Mouse (Mus musculus): ENCODE data around the gene Prg2.

Prg2 gene

GRCm38 (mm10) chr2:84962906-84963507 is 17.3 kb upstream of the Prg2 start:
- DNase-seq: no peak

GRCm38 (mm10) chr2:84964111-84964801 is 16.0 kb upstream of the Prg2 start:
- no peak for DNase-seq

GRCm38 (mm10) chr2:84967318-84967991 is 12.8 kb upstream of the Prg2 start:
- DNase-seq: no peak

GRCm38 (mm10) chr2:84975580-84975979 is 4.7 kb upstream of the Prg2 start:
- DNase-seq: no peak

GRCm38 (mm10) chr2:84987930-84988329 is 7.7 kb downstream of the Prg2 start, which contains the start of gene Prg3:
Gene Prg3, plus strand, starts transcription at chr2:84988215.
- no peak for DNase-seq

- DNase-seq: no peak
Observed at GRCm38 (mm10) chr2:84996376-84996775, 16.1 kb downstream of the Prg2 start.

- DNase-seq: peak; percentile 10
Observed at GRCm38 (mm10) chr2:84999486-85000181, 19.4 kb downstream of the Prg2 start.

GRCm38 (mm10) chr2:85001497-85001896 is 21.2 kb downstream of the Prg2 start:
- DNase-seq: peak; percentile 24

- no peak for DNase-seq
Observed at GRCm38 (mm10) chr2:85002575-85002974, 22.3 kb downstream of the Prg2 start.

GRCm38 (mm10) chr2:85004341-85004740 is 24.1 kb downstream of the Prg2 start:
- DNase-seq: no peak

GRCm38 (mm10) chr2:85006600-85006999 is 26.3 kb downstream of the Prg2 start:
- DNase-seq: no peak

GRCm38 (mm10) chr2:85007729-85008128 is 27.5 kb downstream of the Prg2 start:
- DNase-seq: peak; percentile 38

- no peak for DNase-seq
Observed at GRCm38 (mm10) chr2:85009212-85009611, 29.0 kb downstream of the Prg2 start.

- no peak for DNase-seq
Observed at GRCm38 (mm10) chr2:85011906-85012604, 31.8 kb downstream of the Prg2 start.

GRCm38 (mm10) chr2:85012679-85013078 is 32.4 kb downstream of the Prg2 start:
- no peak for DNase-seq

GRCm38 (mm10) chr2:85013826-85014587 is 33.7 kb downstream of the Prg2 start:
- no peak for DNase-seq

- no peak for DNase-seq
Observed at GRCm38 (mm10) chr2:85014588-85014982, 34.3 kb downstream of the Prg2 start.

GRCm38 (mm10) chr2:85022043-85022442 is 41.8 kb downstream of the Prg2 start:
- DNase-seq: peak; percentile 44

- DNase-seq: no peak
Observed at GRCm38 (mm10) chr2:85026178-85026577, 45.9 kb downstream of the Prg2 start.

GRCm38 (mm10) chr2:85027281-85027680 is 47.0 kb downstream of the Prg2 start:
- DNase-seq: no peak

GRCm38 (mm10) chr2:85029897-85030296 is 49.6 kb downstream of the Prg2 start:
- DNase-seq: no peak

GRCm38 (mm10) chr2:85030989-85031388 is 50.7 kb downstream of the Prg2 start:
- DNase-seq: no peak
